Mouse (Mus musculus) induced T-regulatory cell, adult 2 months (primary cell): ENCODE results near the gene Ppp1ca.
A peak's percentile ranks its signal among the peaks of the same experiment; 100 is the strongest.

Source experiments
- DNase-seq: peaks from one replicate; pipeline ENCODE4 v3.0.0-alpha.2; 2012; ENCODE audit warnings: low read depth

Gene Ppp1ca

DNA sequence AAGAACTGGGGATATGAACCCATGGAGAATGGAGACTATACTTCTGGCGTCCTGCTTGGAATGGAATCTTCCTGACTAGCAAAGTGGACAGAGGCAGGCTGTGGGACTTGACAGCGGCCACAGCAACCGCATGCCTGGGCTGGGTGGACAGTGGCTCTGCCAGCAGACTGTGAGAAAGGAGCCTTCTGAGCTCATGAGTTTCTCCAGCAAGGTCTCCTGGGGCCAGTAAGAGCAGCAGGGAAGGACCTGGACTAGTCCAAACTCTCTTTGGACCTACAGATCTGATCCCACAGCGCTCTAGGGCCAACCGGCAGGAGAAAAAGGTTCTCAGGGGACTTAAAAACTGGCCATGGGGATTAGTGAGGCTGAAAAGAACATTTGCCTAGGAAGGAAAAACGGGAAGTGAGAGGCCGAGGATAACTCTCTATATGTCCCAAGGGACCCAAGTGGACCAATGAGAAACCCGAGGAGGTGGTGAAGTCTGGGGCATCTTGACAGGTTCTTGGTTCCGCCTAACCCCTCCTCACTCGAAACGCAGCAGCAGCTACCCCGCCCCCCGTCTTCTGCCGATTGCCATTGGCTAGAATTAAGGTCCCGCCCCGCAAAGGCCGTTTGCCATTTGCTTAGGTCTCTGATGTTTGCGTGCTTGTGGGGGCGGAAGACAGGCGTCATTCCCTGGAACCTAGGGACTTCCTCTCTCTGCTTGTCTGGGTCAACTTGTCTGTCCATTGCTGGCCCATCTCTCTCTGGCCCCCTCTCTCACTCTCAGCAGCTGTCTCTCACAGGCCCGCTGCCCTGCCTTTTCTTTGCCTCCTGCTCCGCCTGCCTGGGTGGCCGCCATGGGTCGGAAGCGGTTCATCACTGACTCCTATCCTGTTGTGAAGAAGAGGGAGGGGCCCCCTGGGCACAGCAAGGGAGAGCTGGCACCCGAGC is 39.7 kb downstream of the Ppp1ca start, which contains the start of gene Pold4:
TSS of gene Pold4 (plus strand) at position 647 of the 933 bp plus-strand sequence.
- peak; percentile 97 for DNase-seq

DNA sequence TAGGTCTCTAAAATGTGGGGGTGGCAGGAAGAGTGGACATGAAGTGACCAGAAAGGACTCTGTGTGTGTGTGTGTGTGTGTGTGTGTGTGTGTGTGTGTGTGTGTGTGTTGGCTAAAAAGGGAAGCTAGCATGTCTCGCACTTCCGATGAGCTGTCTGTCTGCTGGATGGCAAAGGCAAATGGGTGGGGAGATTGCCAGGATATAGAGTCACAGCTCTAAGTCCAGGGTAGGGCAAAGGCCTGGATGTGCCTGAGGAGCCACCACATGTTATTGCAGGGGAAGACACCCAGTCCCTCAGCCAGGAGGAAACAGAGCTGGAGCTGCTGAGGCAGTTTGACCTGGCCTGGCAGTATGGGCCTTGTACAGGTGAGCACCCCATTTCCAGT is 40.3 kb downstream of the Ppp1ca start:
- DNase-seq: no peak

DNA sequence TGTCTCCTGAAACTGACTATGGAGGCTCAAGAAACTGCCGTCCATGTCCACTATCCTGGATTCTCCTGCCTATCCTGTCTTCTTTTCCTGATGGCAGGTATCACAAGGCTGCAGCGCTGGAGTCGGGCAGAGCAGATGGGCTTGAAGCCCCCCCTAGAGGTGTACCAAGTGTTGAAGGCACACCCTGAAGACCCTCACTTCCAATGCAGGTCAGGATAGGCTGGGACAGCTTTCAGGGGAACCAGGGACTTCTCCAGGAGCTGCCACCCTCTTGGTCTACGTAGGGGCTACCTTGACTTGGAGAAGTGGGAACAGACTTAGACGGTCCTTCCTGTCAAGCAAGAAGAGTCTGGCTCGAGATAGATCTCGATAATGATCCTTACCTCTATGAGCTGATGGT is 40.8 kb downstream of the Ppp1ca start:
- no peak for DNase-seq

DNA sequence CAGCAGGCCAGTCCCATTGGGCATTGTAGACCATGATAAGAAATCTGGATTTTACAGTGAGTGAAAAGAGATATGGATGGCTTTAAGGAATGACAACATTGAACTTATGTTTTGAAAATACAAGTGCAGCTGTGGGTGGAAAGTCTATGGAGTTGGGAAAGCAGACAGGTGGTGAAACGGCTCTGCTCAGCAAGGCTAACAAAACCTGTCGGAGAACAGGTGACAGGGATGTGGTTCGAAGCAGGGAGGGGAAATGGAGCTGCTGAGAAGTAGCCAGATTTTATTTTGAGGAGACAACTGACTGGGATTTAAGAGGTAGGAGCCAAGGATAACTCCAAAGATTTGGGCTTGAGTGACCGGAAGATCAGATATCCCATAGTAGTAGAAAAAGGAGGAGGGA is 42.7 kb downstream of the Ppp1ca start:
- DNase-seq: no peak

DNA sequence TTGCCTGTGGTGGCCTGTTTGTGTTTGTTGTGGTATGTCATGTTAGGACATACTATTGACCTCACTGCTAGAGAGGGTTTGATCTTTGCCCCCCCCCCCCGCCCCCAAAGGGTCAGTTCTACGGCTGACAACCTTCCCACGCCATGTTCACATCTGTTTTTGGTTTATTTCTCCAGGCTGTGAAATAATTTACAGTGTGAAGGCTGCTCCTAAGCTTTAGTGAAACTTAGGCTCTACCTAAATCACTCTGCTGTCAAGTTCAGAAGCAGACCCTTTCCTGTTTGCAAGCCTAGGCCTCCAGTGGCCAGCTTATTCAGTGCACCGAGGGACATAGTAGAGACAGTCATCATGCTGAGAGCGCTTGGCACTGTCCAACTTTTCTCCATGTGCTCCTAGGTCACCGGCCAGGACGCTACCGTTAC is 48.4 kb downstream of the Ppp1ca start:
- no peak for DNase-seq

DNA sequence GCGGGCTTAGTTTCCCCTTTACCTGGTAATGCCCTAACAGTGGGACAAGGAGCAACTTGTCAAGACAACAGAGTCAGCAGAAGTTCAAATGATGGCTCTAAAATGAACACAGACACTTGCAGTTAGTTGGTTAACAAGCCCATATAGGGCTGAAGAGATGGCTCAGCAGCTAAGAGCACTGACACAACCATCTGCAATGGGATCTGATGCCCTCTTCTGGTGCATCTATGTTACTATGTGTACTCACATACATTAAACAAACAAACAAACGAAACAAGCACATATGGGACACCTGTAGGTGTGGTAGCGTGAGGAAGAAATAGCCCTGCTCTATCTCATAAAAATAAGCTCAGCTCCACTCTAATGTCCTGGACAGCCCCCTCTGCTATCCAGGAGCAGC is 50.6 kb downstream of the Ppp1ca start:
- DNase-seq: peak; percentile 61

DNA sequence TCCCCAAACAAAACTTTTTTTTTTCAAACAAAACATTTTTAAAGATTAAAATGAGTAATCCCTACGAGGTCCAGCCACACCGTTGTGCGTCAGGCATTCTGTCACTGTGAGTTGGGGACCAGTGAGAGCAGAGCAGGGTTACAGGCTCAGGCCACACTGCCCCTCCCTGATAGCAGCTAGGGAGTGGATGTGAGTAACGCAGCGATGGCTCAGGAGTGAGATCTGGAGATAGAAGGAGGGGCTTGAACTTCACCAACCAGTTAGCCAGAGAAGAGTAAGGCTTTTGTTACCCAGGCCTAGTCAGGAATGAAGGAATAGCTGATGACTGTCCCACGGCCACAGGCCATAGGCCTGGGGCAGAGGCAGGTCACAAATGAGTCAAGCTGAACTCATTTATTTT is 52.9 kb downstream of the Ppp1ca start:
- no peak for DNase-seq
